Mouse (Mus musculus): ENCODE results near the gene Tnk2. TPM values are rescaled to one million over a fixed set of nuclear protein-coding genes. Genes with fewer than 3 reads are reported as not detected.

Gene Tnk2
- polyA plus RNA-seq, 1 experiment from 2014 or later: 2.8 TPM

- no peak overlapping the region for H3K4me3 ChIP-seq (ENCODE audit: low read depth, low read length)
- no peak for ATAC-seq (ENCODE audit: low read depth)
Measured at GRCm38 (mm10) chr16:32674121-32674740, 30.6 kb downstream of the Tnk2 start.

GRCm38 (mm10) chr16:32677040-32677700 lies 33.5 kb downstream of the Tnk2 start:
- no peak overlapping the region for H3K27ac ChIP-seq (ENCODE audit: low read length)
- 74% methylated on average over 8 of the region's 10 CpGs for WGBS (ENCODE audit: insufficient replicate concordance)

More at GRCm38 (mm10) chr16:32674121-32674740, 30.6 kb downstream of the Tnk2 start:
- no peak overlapping the region for H3K4me2 ChIP-seq (ENCODE audit: low read depth, low read length)
- no peaks in the 10 kb centered on the region for H3K9me3 ChIP-seq (replicated peaks; ENCODE audit: control insufficient read depth, low read length)
- peaks cover 42% of the 10 kb centered on the region for H3K4me1 ChIP-seq (ENCODE audit: control insufficient read depth, low read depth, low read length)
- peaks cover 8% of the 10 kb centered on the region for H3K36me3 ChIP-seq (ENCODE audit: control insufficient read depth, insufficient read depth)
- H3K27ac ChIP-seq (ENCODE audit: low read length): no peak overlapping the region
- H3K9ac ChIP-seq (ENCODE audit: low read depth, low read length): no peak overlapping the region
- H3K27me3 ChIP-seq (ENCODE audit: control insufficient read depth, insufficient read depth, low read depth, low read length): no peaks in the 10 kb centered on the region
- whole genome bisulfite sequencing (ENCODE audit: insufficient replicate concordance): 87% methylated on average over 17 of the region's 17 CpGs

GRCm38 (mm10) chr16:32677903-32678302 lies 34.2 kb downstream of the Tnk2 start:
- Histone ChIP-seq H3K4me2 (ENCODE audit: low read depth, low read length) (no peak overlapping the region), H3K4me3 (ENCODE audit: low read depth, low read length) (no peak overlapping the region), H3K27ac (ENCODE audit: low read length) (no peak overlapping the region), H3K27me3 (ENCODE audit: control insufficient read depth, insufficient read depth, low read depth, low read length) (no peaks in the 10 kb centered on the region), H3K9me3 (replicated peaks; ENCODE audit: control insufficient read depth, low read length) (no peaks in the 10 kb centered on the region), H3K9ac (ENCODE audit: low read depth, low read length) (no peak overlapping the region), H3K36me3 (ENCODE audit: control insufficient read depth, insufficient read depth) (peaks cover 14% of the 10 kb centered on the region), H3K4me1 (ENCODE audit: control insufficient read depth, low read depth, low read length) (peaks cover 10% of the 10 kb centered on the region)
- 67% methylated on average over 14 of the region's 14 CpGs for WGBS (ENCODE audit: insufficient replicate concordance)
- no peak for ATAC-seq (ENCODE audit: low read depth)

More at GRCm38 (mm10) chr16:32677040-32677700, 33.5 kb downstream of the Tnk2 start:
- Histone ChIP-seq H3K4me1 (ENCODE audit: control insufficient read depth, low read depth, low read length) (peaks cover 17% of the 10 kb centered on the region), H3K9me3 (replicated peaks; ENCODE audit: control insufficient read depth, low read length) (no peaks in the 10 kb centered on the region), H3K4me3 (ENCODE audit: low read depth, low read length) (no peak overlapping the region), H3K27me3 (ENCODE audit: control insufficient read depth, insufficient read depth, low read depth, low read length) (no peaks in the 10 kb centered on the region), H3K4me2 (ENCODE audit: low read depth, low read length) (no peak overlapping the region), H3K36me3 (ENCODE audit: control insufficient read depth, insufficient read depth) (peaks cover 14% of the 10 kb centered on the region), H3K9ac (ENCODE audit: low read depth, low read length) (no peak overlapping the region)
- ATAC-seq (ENCODE audit: low read depth): no peak

GRCm38 (mm10) chr16:32678812-32679211 lies 35.1 kb downstream of the Tnk2 start:
- ATAC-seq (ENCODE audit: low read depth): no peak
- no peak overlapping the region for H3K9ac ChIP-seq (ENCODE audit: low read depth, low read length)
- no peak overlapping the region for H3K4me2 ChIP-seq (ENCODE audit: low read depth, low read length)
- 67% methylated on average over 14 of the region's 14 CpGs for WGBS (ENCODE audit: insufficient replicate concordance)
- no peaks in the 10 kb centered on the region for H3K27me3 ChIP-seq (ENCODE audit: control insufficient read depth, insufficient read depth, low read depth, low read length)
- peaks cover 7% of the 10 kb centered on the region for H3K4me1 ChIP-seq (ENCODE audit: control insufficient read depth, low read depth, low read length)
- no peaks in the 10 kb centered on the region for H3K9me3 ChIP-seq (replicated peaks; ENCODE audit: control insufficient read depth, low read length)
- no peak overlapping the region for H3K4me3 ChIP-seq (ENCODE audit: low read depth, low read length)
- H3K27ac ChIP-seq (ENCODE audit: low read length): no peak overlapping the region
- H3K36me3 ChIP-seq (ENCODE audit: control insufficient read depth, insufficient read depth): peaks cover 14% of the 10 kb centered on the region

GRCm38 (mm10) chr16:32679976-32680375 lies 36.3 kb downstream of the Tnk2 start:
- peaks cover 14% of the 10 kb centered on the region for H3K36me3 ChIP-seq (ENCODE audit: control insufficient read depth, insufficient read depth)
- WGBS (ENCODE audit: insufficient replicate concordance): 88% methylated on average over 16 of the region's 16 CpGs
- no peak overlapping the region for H3K4me2 ChIP-seq (ENCODE audit: low read depth, low read length)
- no peaks in the 10 kb centered on the region for H3K27me3 ChIP-seq (ENCODE audit: control insufficient read depth, insufficient read depth, low read depth, low read length)
- no peak overlapping the region for H3K4me3 ChIP-seq (ENCODE audit: low read depth, low read length)
- no peaks in the 10 kb centered on the region for H3K9me3 ChIP-seq (replicated peaks; ENCODE audit: control insufficient read depth, low read length)
- no peak for ATAC-seq (ENCODE audit: low read depth)
- H3K27ac ChIP-seq (ENCODE audit: low read length): no peak overlapping the region
- peaks cover 7% of the 10 kb centered on the region for H3K4me1 ChIP-seq (ENCODE audit: control insufficient read depth, low read depth, low read length)
- no peak overlapping the region for H3K9ac ChIP-seq (ENCODE audit: low read depth, low read length)

GRCm38 (mm10) chr16:32680806-32681205 lies 37.1 kb downstream of the Tnk2 start:
- no peak overlapping the region for H3K4me3 ChIP-seq (ENCODE audit: low read depth, low read length)
- no peaks in the 10 kb centered on the region for H3K9me3 ChIP-seq (replicated peaks; ENCODE audit: control insufficient read depth, low read length)
- peaks cover 7% of the 10 kb centered on the region for H3K4me1 ChIP-seq (ENCODE audit: control insufficient read depth, low read depth, low read length)
- H3K36me3 ChIP-seq (ENCODE audit: control insufficient read depth, insufficient read depth): peaks cover 13% of the 10 kb centered on the region
- H3K9ac ChIP-seq (ENCODE audit: low read depth, low read length): no peak overlapping the region
- H3K27ac ChIP-seq (ENCODE audit: low read length): no peak overlapping the region
- ATAC-seq (ENCODE audit: low read depth): no peak
- 71% methylated on average over 6 of the region's 6 CpGs for WGBS (ENCODE audit: insufficient replicate concordance)
- H3K4me2 ChIP-seq (ENCODE audit: low read depth, low read length): no peak overlapping the region
- no peaks in the 10 kb centered on the region for H3K27me3 ChIP-seq (ENCODE audit: control insufficient read depth, insufficient read depth, low read depth, low read length)

GRCm38 (mm10) chr16:32682194-32682593 lies 38.5 kb downstream of the Tnk2 start:
- Histone ChIP-seq H3K9me3 (replicated peaks; ENCODE audit: control insufficient read depth, low read length) (no peaks in the 10 kb centered on the region), H3K36me3 (ENCODE audit: control insufficient read depth, insufficient read depth) (peaks cover 7% of the 10 kb centered on the region), H3K27me3 (ENCODE audit: control insufficient read depth, insufficient read depth, low read depth, low read length) (no peaks in the 10 kb centered on the region), H3K4me3 (ENCODE audit: low read depth, low read length) (no peak overlapping the region), H3K4me2 (ENCODE audit: low read depth, low read length) (no peak overlapping the region), H3K9ac (ENCODE audit: low read depth, low read length) (no peak overlapping the region), H3K27ac (ENCODE audit: low read length) (no peak overlapping the region), H3K4me1 (ENCODE audit: control insufficient read depth, low read depth, low read length) (peaks cover 7% of the 10 kb centered on the region)
- 0 out of 2 replicates have a peak, but pooled peaks have one; percentile 37 for ATAC-seq (ENCODE audit: low read depth)
- WGBS (ENCODE audit: insufficient replicate concordance): 20% methylated on average over 5 of the region's 5 CpGs

- Histone ChIP-seq H3K4me1 (ENCODE audit: control insufficient read depth, low read depth, low read length) (peaks cover 7% of the 10 kb centered on the region), H3K9ac (ENCODE audit: low read depth, low read length) (no peak overlapping the region), H3K4me3 (ENCODE audit: low read depth, low read length) (no peak overlapping the region), H3K36me3 (ENCODE audit: control insufficient read depth, insufficient read depth) (peaks cover 7% of the 10 kb centered on the region), H3K4me2 (ENCODE audit: low read depth, low read length) (no peak overlapping the region), H3K27ac (ENCODE audit: low read length) (no peak overlapping the region), H3K9me3 (replicated peaks; ENCODE audit: control insufficient read depth, low read length) (no peaks in the 10 kb centered on the region), H3K27me3 (ENCODE audit: control insufficient read depth, insufficient read depth, low read depth, low read length) (no peaks in the 10 kb centered on the region)
- no peak for ATAC-seq (ENCODE audit: low read depth)
- 51% methylated on average over 4 of the region's 4 CpGs for WGBS (ENCODE audit: insufficient replicate concordance)
Measured at GRCm38 (mm10) chr16:32682841-32683240, 39.2 kb downstream of the Tnk2 start.

GRCm38 (mm10) chr16:32683343-32683742 lies 39.7 kb downstream of the Tnk2 start:
- Histone ChIP-seq H3K4me2 (ENCODE audit: low read depth, low read length) (no peak overlapping the region), H3K4me3 (ENCODE audit: low read depth, low read length) (no peak overlapping the region), H3K27me3 (ENCODE audit: control insufficient read depth, insufficient read depth, low read depth, low read length) (no peaks in the 10 kb centered on the region), H3K9me3 (replicated peaks; ENCODE audit: control insufficient read depth, low read length) (no peaks in the 10 kb centered on the region), H3K4me1 (ENCODE audit: control insufficient read depth, low read depth, low read length) (peaks cover 7% of the 10 kb centered on the region), H3K27ac (ENCODE audit: low read length) (no peak overlapping the region), H3K9ac (ENCODE audit: low read depth, low read length) (no peak overlapping the region), H3K36me3 (ENCODE audit: control insufficient read depth, insufficient read depth) (peaks cover 7% of the 10 kb centered on the region)
- no peak; the same call in 1 of the 2 replicates for ATAC-seq (ENCODE audit: low read depth)
- WGBS (ENCODE audit: insufficient replicate concordance): 37% methylated on average over 5 of the region's 5 CpGs
